Mouse (Mus musculus): ENCODE results near the gene Mrpl11. TPM values are rescaled to one million over a fixed set of nuclear protein-coding genes. Genes with fewer than 3 reads are reported as not detected.

The Mrpl11 gene
- polyA plus RNA-seq (2017; shearing (Covaris generic)) = 37.5 TPM

GRCm38 (mm10) chr19:4961928-4962601 lies at the start of gene Mrpl11:
Mrpl11 (plus strand) TSS chr19:4962147.

DNA sequence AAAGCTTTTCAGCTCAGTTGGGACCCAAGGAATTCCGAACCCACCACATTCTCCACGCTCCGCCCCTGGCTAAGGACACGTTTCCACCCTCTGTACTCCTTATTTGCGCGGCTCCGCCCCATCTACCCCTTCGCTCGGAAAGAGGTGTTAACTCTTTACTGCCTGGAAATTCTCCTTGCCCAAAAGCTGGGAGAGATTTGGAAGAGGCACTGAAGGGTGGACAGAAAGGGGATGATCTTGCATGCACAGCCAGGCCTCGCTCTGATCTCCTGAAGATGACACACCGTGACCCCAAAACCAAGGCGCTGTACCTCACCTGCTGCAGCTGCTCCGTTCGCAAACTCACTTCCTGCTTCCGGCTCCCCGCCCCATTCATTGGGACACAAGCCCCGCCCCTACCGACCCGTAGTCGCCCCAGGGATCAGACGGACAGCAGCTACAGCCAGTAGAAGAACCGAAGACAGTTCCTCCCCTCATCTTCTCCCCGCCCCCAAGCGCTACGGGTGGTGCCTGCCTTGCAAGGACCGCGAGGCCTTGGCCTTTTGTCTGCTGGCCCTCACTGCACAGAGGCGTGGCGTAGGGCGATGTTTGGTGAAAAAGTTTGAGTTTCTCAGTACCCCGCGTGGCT lies 33.9 kb upstream of the Mrpl11 start, which contains the start of gene Dpp3:
TSS of gene Dpp3 (minus strand) at position 384 of the 628 bp plus-strand sequence.

DNA sequence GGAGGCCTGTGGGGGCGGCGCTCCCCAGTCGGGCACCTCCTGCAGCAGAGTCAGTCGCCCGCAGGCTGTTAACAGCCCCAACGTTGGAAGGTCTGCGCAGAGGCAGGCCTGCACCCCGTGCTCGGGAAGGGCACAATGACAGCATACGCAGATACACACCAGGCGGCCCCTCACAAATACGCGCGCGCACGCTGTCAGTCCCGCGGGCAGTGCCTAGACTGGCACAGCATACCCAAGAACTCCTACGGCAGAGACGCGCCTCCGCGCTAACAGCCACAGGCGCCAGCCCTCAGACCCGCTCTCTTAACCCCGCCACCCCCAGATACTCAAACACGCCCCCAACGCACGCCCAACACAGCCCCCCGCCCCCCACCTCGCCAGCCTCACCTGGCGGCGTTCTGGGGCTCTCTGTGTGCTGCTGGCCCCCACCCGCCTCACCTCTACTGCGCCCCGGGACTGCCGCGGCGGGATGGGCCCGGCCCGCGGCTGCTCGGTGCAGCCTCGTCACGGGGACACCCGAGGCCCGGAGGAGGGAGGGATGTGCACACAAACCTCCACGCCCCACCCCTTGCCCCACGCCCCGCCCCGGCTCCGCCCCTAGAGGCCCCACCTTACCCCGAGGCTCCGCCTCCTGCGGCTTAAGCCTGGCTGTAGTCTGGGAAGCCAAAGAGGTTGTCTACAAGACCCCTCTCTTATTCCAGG lies 19.2 kb upstream of the Mrpl11 start, which contains the start of gene Peli3:
TSS of gene Peli3 (minus strand) at position 577 of the 702 bp plus-strand sequence.

DNA sequence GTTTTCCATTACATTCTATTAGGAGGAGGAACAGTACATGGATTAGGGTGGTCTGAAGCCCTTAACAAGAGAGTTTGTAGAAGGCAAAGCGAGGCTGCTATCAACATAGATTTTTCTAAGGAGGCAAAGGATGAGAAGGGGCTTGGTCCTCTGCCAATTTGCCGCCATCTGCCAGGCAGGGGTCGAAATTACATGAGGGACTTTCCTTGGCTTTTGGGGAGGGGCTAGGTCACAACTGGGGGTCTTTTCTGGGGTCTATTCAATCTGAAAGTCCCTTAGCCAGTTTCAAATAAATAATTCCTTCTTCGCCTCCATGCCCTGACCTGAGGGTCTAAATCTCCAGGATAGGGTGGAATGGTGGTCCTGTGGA lies 28.3 kb downstream of the Mrpl11 start, which contains the start of gene Npas4:
TSS of gene Npas4 (minus strand) at position 61 of the 370 bp plus-strand sequence.

Other genes with a start within 250 kb of the Mrpl11 start
- gene Rbm4b, start 205.7 kb upstream of the Mrpl11 start, polyA plus RNA-seq (2017; shearing (Covaris generic)) = 58.9 TPM
- 44.4 TPM for gene Rbm4, start 168.2 kb upstream of the Mrpl11 start, polyA plus RNA-seq (2017; shearing (Covaris generic))
- 19.3 TPM for gene Gm21992, start 150.5 kb upstream of the Mrpl11 start, polyA plus RNA-seq (2017; shearing (Covaris generic))
- 78.0 TPM for gene Rbm14, start 150.5 kb upstream of the Mrpl11 start, polyA plus RNA-seq (2017; shearing (Covaris generic))
- gene Ccs, start 122.8 kb upstream of the Mrpl11 start, polyA plus RNA-seq (2017; shearing (Covaris generic)) = 30.5 TPM
- gene Ccdc87, start 122.8 kb upstream of the Mrpl11 start, polyA plus RNA-seq (2017; shearing (Covaris generic)) = 0.11 TPM
- 8.5 TPM for gene Ctsf, start 107.0 kb upstream of the Mrpl11 start, polyA plus RNA-seq (2017; shearing (Covaris generic))
- gene Actn3, start 84.2 kb upstream of the Mrpl11 start, polyA plus RNA-seq (2017; shearing (Covaris generic)) = not detected
- gene Zdhhc24, start 83.5 kb upstream of the Mrpl11 start, polyA plus RNA-seq (2017; shearing (Covaris generic)) = 3.8 TPM
- gene Bbs1, start 55.5 kb upstream of the Mrpl11 start, polyA plus RNA-seq (2017; shearing (Covaris generic)) = 0.37 TPM
- gene Dpp3, start 33.9 kb upstream of the Mrpl11 start, polyA plus RNA-seq (2017; shearing (Covaris generic)) = 59.5 TPM
- gene Peli3, start 19.0 kb upstream of the Mrpl11 start, polyA plus RNA-seq (2017; shearing (Covaris generic)) = 1.1 TPM
- not detected for gene Npas4, start 28.2 kb downstream of the Mrpl11 start, polyA plus RNA-seq (2017; shearing (Covaris generic))
- gene Slc29a2, start 61.7 kb downstream of the Mrpl11 start, polyA plus RNA-seq (2017; shearing (Covaris generic)) = 2.2 TPM
- gene B4gat1, start 76.7 kb downstream of the Mrpl11 start, polyA plus RNA-seq (2017; shearing (Covaris generic)) = 3.6 TPM
- 2.4 TPM for gene AC124502.3, start 76.7 kb downstream of the Mrpl11 start, polyA plus RNA-seq (2017; shearing (Covaris generic))
- 84.9 TPM for gene Brms1, start 79.2 kb downstream of the Mrpl11 start, polyA plus RNA-seq (2017; shearing (Covaris generic))
- gene Rin1, start 88.3 kb downstream of the Mrpl11 start, polyA plus RNA-seq (2017; shearing (Covaris generic)) = 0.35 TPM
- not detected for gene Cd248, start 105.9 kb downstream of the Mrpl11 start, polyA plus RNA-seq (2017; shearing (Covaris generic))
- 0.57 TPM for gene Tmem151a, start 123.4 kb downstream of the Mrpl11 start, polyA plus RNA-seq (2017; shearing (Covaris generic))
- 28.5 TPM for gene Yif1a, start 126.4 kb downstream of the Mrpl11 start, polyA plus RNA-seq (2017; shearing (Covaris generic))
- gene Cnih2, start 136.4 kb downstream of the Mrpl11 start, polyA plus RNA-seq (2017; shearing (Covaris generic)) = 0.87 TPM
- gene Rab1b, start 144.9 kb downstream of the Mrpl11 start, polyA plus RNA-seq (2017; shearing (Covaris generic)) = 151 TPM
- gene Klc2, start 156.4 kb downstream of the Mrpl11 start, polyA plus RNA-seq (2017; shearing (Covaris generic)) = 2.6 TPM

Measured in effector memory CD4-positive, alpha-beta T cell, adult 5 months (primary cell).